Mouse (Mus musculus) heart, embryonic 11.5 days (tissue): ENCODE data around the gene Cox17. TPM values are rescaled to one million over a fixed set of nuclear protein-coding genes. Genes with fewer than 3 reads are reported as not detected.

Source experiments
- ATAC-seq: fragments of 200-750 bp; cut with Nextera tagmentation; replicated peaks from 2 replicates; pipeline ENCODE4 v1.8.0; 2017; ENCODE audit warnings: moderate library complexity; ENCODE audit not compliant: insufficient number of reproducible peaks, low FRiP score, low TSS enrichment
- H3K27ac ChIP-seq: fragments of 300-500 bp; sonication (generic); 2 replicates; pipeline ENCODE4 v1.5.1; 2014; ENCODE audit warnings: mild to moderate bottlenecking, low read depth, low read length
- H3K27me3 ChIP-seq: fragments of 300-500 bp; sonication (generic); 2 replicates; pipeline ENCODE4 v1.6.1; 2014; ENCODE audit warnings: mild to moderate bottlenecking, low read length, mixed read lengths; ENCODE audit not compliant: control insufficient read depth, insufficient read depth
- H3K36me3 ChIP-seq: fragments of 300-500 bp; sonication (generic); 2 replicates; pipeline ENCODE4 v1.6.1; 2014; ENCODE audit warnings: mild to moderate bottlenecking, low read length, moderate library complexity, mixed read lengths; ENCODE audit not compliant: control insufficient read depth, insufficient read depth
- H3K4me1 ChIP-seq: fragments of 300-500 bp; sonication (generic); 2 replicates; pipeline ENCODE4 v1.6.1; 2014; ENCODE audit warnings: low read length; ENCODE audit not compliant: control insufficient read depth, insufficient read depth
- H3K4me2 ChIP-seq: fragments of 300-500 bp; sonication (generic); 2 replicates; pipeline ENCODE4 v1.6.1; 2014; ENCODE audit warnings: mild to moderate bottlenecking, moderate library complexity
- H3K4me3 ChIP-seq: fragments of 300-500 bp; sonication (generic); 2 replicates; pipeline ENCODE4 v1.5.1; 2014; ENCODE audit warnings: low read depth, low read length
- H3K9ac ChIP-seq: fragments of 300-500 bp; sonication (generic); 2 replicates; pipeline ENCODE4 v1.6.1; 2014; ENCODE audit warnings: mild to moderate bottlenecking, low read depth, low read length, moderate library complexity
- H3K9me3 ChIP-seq: fragments of 300-500 bp; sonication (generic); replicated peaks from 2 replicates; pipeline ENCODE4 v1.6.1; 2016; ENCODE audit warnings: low read length; ENCODE audit not compliant: control insufficient read depth
- WGBS: fragments of 180-500 bp; shearing (Covaris S2); extraction: QIAGEN DNeasy Blood & Tissue Kit; methylation state at CpG from one replicate; pipeline ENCODE4 v1.1.7; 2014; ENCODE audit not compliant: insufficient replicate concordance; 5-methylcytosine and 5-hydroxymethylcytosine counted together
- polyA plus RNA-seq: library from polyadenylated mRNA; unstranded; fragments of >200 nt; fragmentation: Nextera tagmentation; extraction: Ambion mirVana; gene quantifications from 2 replicates; pipeline ENCODE4 v1.2.1, GENCODE M21; 2014

Gene Cox17
- polyA plus RNA-seq, 1 experiment from 2014 or later, result 314 TPM

DNA sequence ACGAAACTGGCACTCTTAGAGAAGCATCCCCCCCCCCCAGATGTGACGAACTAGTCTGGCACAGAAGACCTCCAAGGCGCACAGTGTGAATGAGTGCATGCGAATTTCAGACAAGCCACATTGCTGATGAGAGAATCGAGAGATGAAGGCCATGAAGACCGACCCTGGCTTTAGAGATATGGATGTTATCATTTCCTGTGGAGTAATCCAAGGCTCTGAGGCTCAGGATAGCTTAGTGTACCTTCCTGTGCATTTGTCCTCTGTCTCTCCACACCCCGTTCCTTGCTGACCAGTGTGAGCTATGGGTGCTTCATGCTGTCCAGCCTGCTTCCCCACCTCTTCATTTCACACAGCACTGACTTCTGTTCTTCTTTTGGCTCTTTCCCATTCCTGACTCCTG, 28.4 kb downstream of the Cox17 start:
- Histone ChIP-seq H3K4me3 (no peak overlapping the region), H3K9ac (peak overlapping the region; percentile 43; the same call in 1 of the 2 replicates), H3K9me3 (no peaks in the 10 kb centered on the region), H3K27me3 (no peaks in the 10 kb centered on the region), H3K36me3 (peaks cover 5% of the 10 kb centered on the region), H3K4me1 (peaks cover 45% of the 10 kb centered on the region), H3K27ac (no peak overlapping the region), H3K4me2 (peak overlapping the region; percentile 51)
- ATAC-seq, result no peak
- WGBS, result 48% methylated on average over 7 of the region's 7 CpGs

DNA sequence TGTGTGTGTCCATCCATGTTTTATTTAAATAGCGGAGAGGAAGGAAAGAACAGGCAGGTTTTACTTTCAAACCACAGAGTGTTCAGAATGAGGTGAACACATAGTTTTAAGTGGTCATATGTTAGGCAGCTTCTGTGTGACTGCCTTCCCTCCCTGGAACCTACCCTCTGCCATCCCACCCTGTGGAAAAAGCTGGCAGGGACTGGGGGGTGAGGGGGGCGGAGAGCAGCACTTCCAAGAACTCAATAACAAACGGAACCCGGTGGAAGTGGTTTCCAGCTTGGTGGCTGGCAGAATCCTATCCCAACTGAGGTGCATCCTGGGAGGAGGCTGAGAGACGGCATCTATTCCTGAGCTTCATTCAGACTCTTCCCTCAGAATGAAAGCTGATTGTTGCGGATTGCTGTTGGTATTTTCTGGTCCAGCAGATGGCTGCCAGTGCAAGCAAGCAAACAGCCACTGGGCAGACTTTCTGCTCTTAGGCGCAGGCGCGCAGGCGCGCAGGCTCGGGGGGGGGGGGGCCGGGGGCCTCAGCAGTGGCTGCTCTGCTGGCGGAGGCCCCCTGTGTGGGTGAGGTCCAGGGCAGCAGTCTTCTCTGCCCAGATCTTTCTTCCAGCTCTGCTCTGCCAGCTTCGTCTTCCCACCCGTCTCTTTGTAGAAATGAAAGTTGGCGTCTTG, 29.5 kb downstream of the Cox17 start:
- peaks cover 5% of the 10 kb centered on the region for H3K36me3 ChIP-seq
- H3K27me3 ChIP-seq, result no peaks in the 10 kb centered on the region
- H3K9ac ChIP-seq, result no peak overlapping the region
- peak overlapping the region; percentile 23; the same call in 1 of the 2 replicates for H3K4me3 ChIP-seq
- no peak for ATAC-seq
- H3K9me3 ChIP-seq, result no peaks in the 10 kb centered on the region
- H3K4me1 ChIP-seq, result peaks cover 34% of the 10 kb centered on the region
- WGBS, result 35% methylated on average over 17 of the region's 17 CpGs
- peak overlapping the region; percentile 50 for H3K27ac ChIP-seq
- H3K4me2 ChIP-seq, result peak overlapping the region; percentile 51

DNA sequence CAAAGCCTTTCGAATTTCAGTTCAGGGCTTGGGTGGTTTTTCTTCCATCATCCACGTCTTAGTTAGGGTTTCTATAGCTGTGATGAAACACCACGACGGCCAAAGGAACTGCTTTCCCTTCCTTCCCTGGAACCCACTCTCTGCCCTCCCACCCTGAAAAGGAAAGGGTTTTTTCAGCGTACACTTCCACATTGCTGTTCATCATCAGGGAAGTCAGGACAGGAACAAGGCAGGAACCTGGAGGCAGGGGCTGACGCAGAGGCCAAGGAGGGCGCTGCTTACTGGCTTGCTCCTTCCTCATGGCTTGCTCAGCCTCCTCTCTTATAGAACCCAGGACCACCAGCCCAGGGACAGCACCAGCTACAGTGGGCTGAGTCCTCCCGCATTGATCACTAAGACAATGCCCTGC, 30.1 kb downstream of the Cox17 start:
- peaks cover 34% of the 10 kb centered on the region for H3K4me1 ChIP-seq
- no peaks in the 10 kb centered on the region for H3K9me3 ChIP-seq
- H3K36me3 ChIP-seq, result peaks cover 5% of the 10 kb centered on the region
- H3K4me2 ChIP-seq, result peak overlapping the region; percentile 51
- H3K27me3 ChIP-seq, result no peaks in the 10 kb centered on the region
- no peak overlapping the region for H3K9ac ChIP-seq
- no peak for ATAC-seq
- peak overlapping the region; percentile 23; the same call in 1 of the 2 replicates for H3K4me3 ChIP-seq
- H3K27ac ChIP-seq, result no peak overlapping the region
- 57% methylated on average over 8 of the region's 8 CpGs for WGBS

DNA sequence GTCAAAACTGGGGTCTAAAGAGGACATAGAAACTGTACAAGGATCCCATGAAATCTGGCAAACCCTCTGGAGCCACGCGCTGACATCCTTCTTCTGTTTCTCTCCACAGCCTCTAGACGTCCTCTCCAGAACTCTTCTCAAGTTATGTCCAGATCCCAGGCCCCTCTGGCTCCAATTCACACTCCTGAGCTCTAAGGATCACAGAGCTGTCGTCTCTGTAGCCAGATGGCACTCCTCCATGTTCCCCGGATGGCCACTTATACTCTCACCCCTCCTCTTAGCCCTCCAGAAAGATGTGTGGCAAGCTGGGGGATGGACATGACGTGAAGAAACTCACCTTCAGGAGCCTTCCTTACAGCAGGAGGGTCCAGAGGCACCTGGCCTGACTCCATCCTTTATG, 30.8 kb downstream of the Cox17 start:
- Histone ChIP-seq H3K9me3 (no peaks in the 10 kb centered on the region), H3K4me3 (no peak overlapping the region), H3K4me2 (no peak overlapping the region), H3K27me3 (no peaks in the 10 kb centered on the region), H3K27ac (no peak overlapping the region), H3K9ac (no peak overlapping the region), H3K4me1 (peaks cover 32% of the 10 kb centered on the region), H3K36me3 (peaks cover 5% of the 10 kb centered on the region)
- WGBS, result 76% methylated on average over 6 of the region's 6 CpGs
- no peak for ATAC-seq

DNA sequence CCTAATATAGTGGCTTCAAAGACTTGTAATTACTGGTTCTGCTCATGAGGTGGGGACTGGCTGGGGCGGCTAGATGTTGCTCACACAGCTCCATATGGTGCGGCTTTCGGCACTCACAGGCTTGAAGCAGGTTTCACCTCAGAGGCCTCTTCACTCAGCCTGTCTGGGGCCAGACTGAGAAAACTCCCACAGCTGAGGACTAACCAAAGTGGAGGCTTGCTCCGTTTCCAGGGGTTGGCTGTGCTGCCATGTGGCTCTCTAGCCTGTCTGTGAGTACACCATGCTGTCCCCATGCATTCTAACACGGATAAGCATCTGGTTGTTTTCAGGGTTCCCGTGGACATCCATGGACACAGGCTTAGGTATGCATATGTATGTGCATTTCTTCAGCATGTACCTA, 31.8 kb downstream of the Cox17 start:
- Histone ChIP-seq H3K36me3 (peaks cover 5% of the 10 kb centered on the region), H3K4me3 (no peak overlapping the region), H3K9me3 (no peaks in the 10 kb centered on the region), H3K4me1 (peaks cover 29% of the 10 kb centered on the region), H3K27me3 (no peaks in the 10 kb centered on the region), H3K9ac (no peak overlapping the region), H3K4me2 (no peak overlapping the region), H3K27ac (no peak overlapping the region)
- no peak for ATAC-seq
- WGBS, result 79% methylated on average over 6 of the region's 6 CpGs

DNA sequence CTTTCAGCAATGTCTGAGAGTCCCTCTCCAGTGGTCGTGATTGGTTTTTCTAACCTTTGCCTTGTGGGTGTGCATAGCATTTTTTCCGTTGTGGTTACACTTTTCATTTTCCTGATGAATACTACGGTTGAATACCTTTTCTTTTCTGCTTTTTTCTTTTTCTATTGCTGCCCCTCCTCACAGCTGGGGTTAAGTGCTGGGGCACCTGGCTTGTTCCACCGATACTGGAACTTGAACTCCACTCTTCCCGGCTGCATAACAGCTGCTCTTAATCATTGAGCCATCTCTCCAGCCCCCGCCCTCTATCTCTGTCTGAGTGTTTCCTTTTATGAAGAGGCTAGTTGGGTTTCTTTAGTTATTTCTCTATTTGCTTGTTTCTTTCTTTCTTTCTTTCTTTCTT, 32.3 kb downstream of the Cox17 start:
- ATAC-seq, result no peak

DNA sequence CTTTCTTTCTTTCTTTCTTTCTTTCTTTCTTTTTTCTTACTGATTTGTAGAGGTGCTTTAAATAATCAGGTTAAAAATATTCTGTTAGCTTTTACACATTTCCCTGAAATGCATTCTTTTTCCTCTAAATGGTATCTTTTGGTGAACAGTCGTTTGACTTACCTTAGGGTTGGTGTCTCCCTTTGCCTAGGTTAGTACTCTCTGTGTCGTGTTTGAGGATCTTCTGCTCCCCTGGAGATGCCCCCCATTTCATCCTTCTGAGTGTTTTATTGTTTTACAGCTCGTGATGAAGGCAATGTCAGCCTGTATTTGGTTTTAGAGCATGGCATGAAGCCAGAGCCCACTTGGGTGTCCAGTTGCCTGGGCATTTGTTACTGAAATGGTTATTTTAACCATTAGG, 32.7 kb downstream of the Cox17 start:
- H3K4me1 ChIP-seq, result peaks cover 21% of the 10 kb centered on the region
- no peak overlapping the region for H3K4me3 ChIP-seq
- 58% methylated on average over 3 of the region's 3 CpGs for WGBS
- peaks cover 3% of the 10 kb centered on the region for H3K36me3 ChIP-seq
- no peak overlapping the region for H3K27ac ChIP-seq
- no peak overlapping the region for H3K9ac ChIP-seq
- H3K9me3 ChIP-seq, result no peaks in the 10 kb centered on the region
- ATAC-seq, result no peak
- no peak overlapping the region for H3K4me2 ChIP-seq
- H3K27me3 ChIP-seq, result no peaks in the 10 kb centered on the region

More for the DNA sequence above, 32.3 kb downstream of the Cox17 start:
- H3K27ac ChIP-seq, result no peak overlapping the region
- peaks cover 25% of the 10 kb centered on the region for H3K4me1 ChIP-seq
- no peak overlapping the region for H3K4me3 ChIP-seq
- no peak overlapping the region for H3K4me2 ChIP-seq
- no peaks in the 10 kb centered on the region for H3K9me3 ChIP-seq
- H3K9ac ChIP-seq, result no peak overlapping the region
- H3K27me3 ChIP-seq, result no peaks in the 10 kb centered on the region
- H3K36me3 ChIP-seq, result peaks cover 3% of the 10 kb centered on the region
- 51% methylated on average over 6 of the region's 6 CpGs for WGBS

DNA sequence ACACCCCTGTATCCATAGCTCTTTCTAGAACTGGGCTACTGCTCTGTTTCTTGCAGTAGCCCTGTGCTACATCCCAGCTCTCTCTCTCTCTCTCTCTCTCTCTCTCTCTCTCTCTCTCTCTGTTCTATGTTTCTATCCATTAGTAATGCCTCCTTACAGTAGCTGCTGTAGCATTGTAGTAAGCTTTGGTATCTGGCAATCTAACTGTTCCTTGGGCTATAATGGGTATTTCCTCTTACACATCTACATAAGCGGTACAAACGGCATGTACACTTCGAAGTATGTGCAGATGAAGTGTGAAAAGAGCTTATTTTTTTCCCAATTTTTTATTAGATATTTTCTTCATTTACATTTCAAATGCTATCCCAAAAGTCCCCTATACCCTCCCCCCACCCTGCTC, 33.1 kb downstream of the Cox17 start:
- Histone ChIP-seq H3K4me2 (no peak overlapping the region), H3K9ac (no peak overlapping the region), H3K9me3 (no peaks in the 10 kb centered on the region), H3K27me3 (no peaks in the 10 kb centered on the region), H3K27ac (no peak overlapping the region), H3K4me1 (peaks cover 16% of the 10 kb centered on the region), H3K4me3 (no peak overlapping the region), H3K36me3 (peaks cover 3% of the 10 kb centered on the region)
- no peak for ATAC-seq
- 94% methylated on average over 3 of the region's 3 CpGs for WGBS

DNA sequence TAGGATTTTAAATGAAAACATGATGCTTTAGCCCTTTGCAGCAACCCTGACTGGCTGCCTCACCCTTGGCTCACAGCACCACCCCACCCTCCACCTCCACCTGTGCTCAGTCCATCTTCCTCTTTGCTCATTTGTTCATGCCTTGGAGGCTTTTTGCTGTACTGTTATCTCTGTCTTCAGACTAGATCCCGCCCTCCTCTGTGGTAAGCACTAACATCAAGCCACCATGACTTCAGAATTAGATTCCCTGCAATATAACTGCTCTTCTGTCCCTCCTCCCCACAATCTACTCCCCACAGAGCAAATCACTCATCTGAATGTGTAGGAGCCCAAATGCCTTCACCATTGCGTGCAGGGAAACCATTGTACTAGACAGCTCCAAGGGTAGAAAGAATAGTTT, 36.9 kb downstream of the Cox17 start:
- ATAC-seq, result no peak
- Histone ChIP-seq H3K4me1 (no peaks in the 10 kb centered on the region), H3K27me3 (no peaks in the 10 kb centered on the region), H3K36me3 (no peaks in the 10 kb centered on the region), H3K9me3 (no peaks in the 10 kb centered on the region), H3K9ac (no peak overlapping the region), H3K27ac (no peak overlapping the region), H3K4me2 (no peak overlapping the region), H3K4me3 (no peak overlapping the region)
- 73% methylated on average over 2 of the region's 2 CpGs for WGBS
